Comparison of ENCODE assay signal across 10 mouse cellular contexts in the genomic region with DNA sequence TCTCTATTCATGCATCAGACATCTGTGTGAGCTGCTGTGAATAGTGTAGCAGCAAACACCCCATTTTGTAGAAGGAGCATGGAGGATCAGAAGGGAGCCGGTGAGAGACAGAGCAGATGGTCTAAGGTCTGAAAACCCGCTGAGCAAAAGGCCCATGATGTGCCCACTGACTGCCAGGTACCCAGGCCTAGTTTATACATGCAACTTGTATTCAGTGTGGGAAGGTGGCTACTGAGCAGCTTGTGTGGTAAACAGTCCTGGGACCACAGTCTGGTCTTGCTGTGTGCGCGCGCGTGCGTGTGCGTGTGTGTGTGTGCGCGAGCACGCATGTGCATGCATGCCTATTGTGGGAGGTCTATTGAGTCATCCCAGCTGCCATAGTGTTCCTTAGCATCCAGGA. TPM values are rescaled to one million over a fixed set of nuclear protein-coding genes. Genes with fewer than 3 reads are reported as not detected.
DNase-seq lines count a peak whose midpoint lies in the region; ATAC-seq and TF ChIP-seq lines count a peak whose summit lies in the region.
"Had no signal": no experiment of that assay in that cellular context is flagged by ENCODE, and none has a peak within 500 bp of the region (broad histone marks: within the 10 kb centered on the region; RNA-seq: fewer than 3 reads in every experiment).

No protein-coding gene starts in this region.

- no peaks in the 10 kb centered on the region for H3K27me3 ChIP-seq in forebrain, embryonic 14.5 days (replicated peaks; ENCODE audit: control insufficient read depth, insufficient read depth, low read length)
- H3K27me3 ChIP-seq in intestine, postnatal 0 days (replicated peaks; ENCODE audit: control insufficient read depth, insufficient read depth, low read length) = no peaks in the 10 kb centered on the region

- 82% methylated on average over 11 of the region's 11 CpGs for WGBS in forebrain, embryonic 14.5 days
- 96% methylated on average over 11 of the region's 11 CpGs for WGBS in intestine, postnatal 0 days

- H3K27ac ChIP-seq in forebrain, embryonic 14.5 days (ENCODE audit: low read depth, low read length) = peak overlapping the region; percentile 92
- H3K27ac ChIP-seq in intestine, postnatal 0 days (ENCODE audit: low read depth, low read length) = 0 out of 2 replicates have a peak overlapping the region, but pooled peaks have one; percentile 46
- H3K27ac ChIP-seq: liver, embryonic 14.5 days had no signal

- H3K9me3 ChIP-seq in forebrain, embryonic 14.5 days (replicated peaks; ENCODE audit: control insufficient read depth, low read length) = no peaks in the 10 kb centered on the region
- H3K9me3 ChIP-seq in intestine, postnatal 0 days (ENCODE audit: control insufficient read depth) = no peaks in the 10 kb centered on the region

- ATAC-seq in forebrain, embryonic 14.5 days = peak; percentile 59
- ATAC-seq in intestine, postnatal 0 days = no peak
- ATAC-seq: CD4-positive, CD25-positive, alpha-beta regulatory T cell, adult 4 months had no signal

- no peak overlapping the region for H3K4me3 ChIP-seq in forebrain, embryonic 14.5 days (ENCODE audit: low read depth, low read length)
- H3K4me3 ChIP-seq in intestine, postnatal 0 days (ENCODE audit: low read depth, low read length) = no peak overlapping the region

- TF ChIP-seq CTCF in intestine, postnatal 0 days (IDR thresholded peaks at IDR 0.05; ENCODE audit: low read depth) = no peak

- H3K4me1 ChIP-seq in forebrain, embryonic 14.5 days (ENCODE audit: control insufficient read depth, insufficient read depth, low read length) = peaks cover 20% of the 10 kb centered on the region
- H3K4me1 ChIP-seq in intestine, postnatal 0 days (replicated peaks; ENCODE audit: control insufficient read depth, insufficient read depth, low read length) = peaks cover 10% of the 10 kb centered on the region

- DNase-seq in layer of hippocampus, adult 9-11 months = peak; percentile 20
- DNase-seq in layer of hippocampus, postnatal 36 days = no peak
- peak; percentile 31 for DNase-seq in 3134 (ENCODE audit: extremely low read depth, insufficient read length, low spot score)
- peak; percentile 57 for DNase-seq in forebrain, embryonic 14.5 days (ENCODE audit: low spot score)
- no peak for DNase-seq in MN1 (ENCODE audit: low spot score)
- DNase-seq in right cerebral cortex, adult 18-20 months = no peak

- no peaks in the 10 kb centered on the region for H3K36me3 ChIP-seq in forebrain, embryonic 14.5 days (ENCODE audit: control insufficient read depth, insufficient read depth, low read length)
- no peaks in the 10 kb centered on the region for H3K36me3 ChIP-seq in intestine, postnatal 0 days (ENCODE audit: control insufficient read depth, insufficient read depth)

- no peak overlapping the region for H3K4me2 ChIP-seq in forebrain, embryonic 14.5 days (ENCODE audit: low read length)
- H3K4me2 ChIP-seq in intestine, postnatal 0 days (replicated peaks; ENCODE audit: low read depth) = no peak overlapping the region

- H3K9ac ChIP-seq in forebrain, embryonic 14.5 days (ENCODE audit: low read length) = no peak overlapping the region
- no peak overlapping the region for H3K9ac ChIP-seq in intestine, postnatal 0 days (ENCODE audit: low read depth, low read length)
- H3K9ac ChIP-seq: liver, embryonic 14.5 days had no signal

RNA-seq across cellular contexts. Expression of a gene that starts 35.8 kb away (rescaled TPM):
- total RNA-seq in layer of hippocampus, postnatal 36 days (2021) = 100 to 1,000 TPM; 121 to 138 TPM
- 4.6 and 5.6 TPM in 2 replicates for polyA plus RNA-seq in forebrain, embryonic 14.5 days (2014; fragmentation: Nextera tagmentation; extraction: Ambion mirVana)
- polyA plus RNA-seq in intestine, postnatal 0 days (2015; fragmentation: Nextera tagmentation; extraction: Ambion mirVana) = 0.68 and 0.74 TPM in 2 replicates
- total RNA-seq: megakaryocyte progenitor cell, adult 5-6 weeks had no signal

Comparison
In these comparisons a context has a peak if more than half of its experiments do, and no peak if none do; other contexts are left out.
1. DNase-seq: peak in layer of hippocampus, adult 9-11 months (single experiment), 3134 (single experiment) and forebrain, embryonic 14.5 days (single experiment); none in layer of hippocampus, postnatal 36 days (0 of 2), MN1 (single experiment) and right cerebral cortex, adult 18-20 months (single experiment).